20 mouse cellular contexts compared by ENCODE assay signal in the genomic region with DNA sequence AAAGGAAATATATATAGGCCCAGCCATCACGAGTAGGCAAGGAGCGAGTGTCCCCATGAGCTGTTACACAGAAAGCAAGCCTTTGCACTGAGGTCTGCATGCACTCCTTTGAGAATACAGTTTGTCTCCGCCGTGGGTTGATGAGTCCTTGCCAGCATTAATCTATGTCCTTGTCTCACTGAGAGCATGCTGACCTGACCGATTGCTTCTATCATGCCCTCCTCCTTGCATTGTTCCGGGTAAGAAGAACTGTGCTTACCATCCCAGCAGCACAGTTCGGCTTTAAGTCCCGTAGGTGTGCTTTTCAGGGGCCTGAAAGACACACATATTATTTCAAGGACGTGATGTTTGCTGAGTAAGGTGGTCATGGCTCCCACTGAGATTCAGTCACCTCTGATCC.
DNase-seq lines count a peak whose midpoint lies in the region; ATAC-seq and TF ChIP-seq lines count a peak whose summit lies in the region.
"Had no signal": no experiment of that assay in that cellular context is flagged by ENCODE, and none has a peak within 500 bp of the region (broad histone marks: within the 10 kb centered on the region; RNA-seq: fewer than 3 reads in every experiment).

No protein-coding gene starts in this region.

- DNase-seq in hindbrain, embryonic 11.5 days (ENCODE audit: low spot score): no peak
- DNase-seq in hindbrain, postnatal 0 days (ENCODE audit: low spot score): no peak
- DNase-seq in midbrain, embryonic 11.5 days (ENCODE audit: low spot score, missing footprints): no peak
- no peak for DNase-seq in neural tube, embryonic 10.5 days (ENCODE audit: extremely low spot score, low spot score)
- no peak for DNase-seq in hindbrain, embryonic 14.5 days (ENCODE audit: low spot score)
- DNase-seq in layer of hippocampus, adult 2 months (ENCODE audit: low spot score in 2 of 2): no peak
- DNase-seq: adrenal gland, postnatal 10 days; B cell, adult 2 months; cerebellum, adult 11 months; cerebellum, adult 8-10 months; cerebellum, postnatal 25 days; gastrocnemius, postnatal 36 days; heart, postnatal 36 days had no signal

- no peaks in the 10 kb centered on the region for H3K27me3 ChIP-seq in hindbrain, embryonic 11.5 days (ENCODE audit: control insufficient read depth, insufficient read depth, low read length)
- no peaks in the 10 kb centered on the region for H3K27me3 ChIP-seq in hindbrain, postnatal 0 days (ENCODE audit: insufficient read depth, low read length)
- no peaks in the 10 kb centered on the region for H3K27me3 ChIP-seq in midbrain, embryonic 13.5 days
- H3K27me3 ChIP-seq in midbrain, embryonic 11.5 days (ENCODE audit: control insufficient read depth, insufficient read depth, low read length): no peaks in the 10 kb centered on the region
- H3K27me3 ChIP-seq in neural tube, embryonic 13.5 days: no peaks in the 10 kb centered on the region
- no peaks in the 10 kb centered on the region for H3K27me3 ChIP-seq in hindbrain, embryonic 14.5 days (ENCODE audit: control insufficient read depth, insufficient read depth, low read length)
- H3K27me3 ChIP-seq: embryonic facial prominence, embryonic 12.5 days; forebrain, embryonic 15.5 days; heart, embryonic 13.5 days had no signal

- no peak for TF ChIP-seq CTCF in hindbrain, postnatal 0 days (IDR thresholded peaks at IDR 0.05; ENCODE audit: low read depth)
- TF ChIP-seq CTCF in layer of hippocampus, adult 2 months (conservative IDR thresholded peaks at IDR 0.05): no peak

- no peak overlapping the region for H3K27ac ChIP-seq in hindbrain, embryonic 11.5 days (ENCODE audit: low read depth, low read length)
- no peak overlapping the region for H3K27ac ChIP-seq in hindbrain, postnatal 0 days
- H3K27ac ChIP-seq in midbrain, embryonic 13.5 days: peak overlapping the region; percentile 16; the same call in 1 of the 2 replicates
- H3K27ac ChIP-seq in midbrain, embryonic 11.5 days (ENCODE audit: low read depth, low read length): no peak overlapping the region
- peak overlapping the region; percentile 42; the same call in 1 of the 2 replicates for H3K27ac ChIP-seq in neural tube, embryonic 13.5 days (replicated peaks)
- H3K27ac ChIP-seq in hindbrain, embryonic 14.5 days: peak overlapping the region; percentile 60
- no peak overlapping the region for H3K27ac ChIP-seq in layer of hippocampus, adult 2 months
- H3K27ac ChIP-seq: embryonic facial prominence, embryonic 12.5 days; forebrain, embryonic 15.5 days; heart, embryonic 13.5 days had no signal

- H3K9me3 ChIP-seq in hindbrain, embryonic 11.5 days (ENCODE audit: control insufficient read depth, low read length): no peaks in the 10 kb centered on the region
- no peaks in the 10 kb centered on the region for H3K9me3 ChIP-seq in hindbrain, postnatal 0 days (ENCODE audit: low read length)
- H3K9me3 ChIP-seq in midbrain, embryonic 13.5 days: 0 out of 2 replicates have a peak, but pooled peaks cover 4% of the 10 kb centered on the region
- H3K9me3 ChIP-seq in midbrain, embryonic 11.5 days (ENCODE audit: control insufficient read depth, low read length): no peaks in the 10 kb centered on the region
- H3K9me3 ChIP-seq in neural tube, embryonic 13.5 days: no peaks in the 10 kb centered on the region
- no peaks in the 10 kb centered on the region for H3K9me3 ChIP-seq in hindbrain, embryonic 14.5 days (ENCODE audit: control insufficient read depth, low read length)
- H3K9me3 ChIP-seq: embryonic facial prominence, embryonic 12.5 days; forebrain, embryonic 15.5 days; heart, embryonic 13.5 days had no signal

- H3K4me1 ChIP-seq in hindbrain, embryonic 11.5 days (replicated peaks; ENCODE audit: control insufficient read depth, insufficient read depth, low read length): no peaks in the 10 kb centered on the region
- H3K4me1 ChIP-seq in hindbrain, postnatal 0 days (ENCODE audit: insufficient read depth, low read length): no peaks in the 10 kb centered on the region
- no peaks in the 10 kb centered on the region for H3K4me1 ChIP-seq in midbrain, embryonic 13.5 days (replicated peaks)
- H3K4me1 ChIP-seq in midbrain, embryonic 11.5 days (ENCODE audit: control insufficient read depth, insufficient read depth, low read length): no peaks in the 10 kb centered on the region
- H3K4me1 ChIP-seq in neural tube, embryonic 13.5 days (replicated peaks): peaks cover 6% of the 10 kb centered on the region; the same call in 1 of the 2 replicates
- peaks cover 8% of the 10 kb centered on the region; the same call in 1 of the 2 replicates for H3K4me1 ChIP-seq in hindbrain, embryonic 14.5 days (replicated peaks; ENCODE audit: control insufficient read depth, insufficient read depth, low read length)
- H3K4me1 ChIP-seq: embryonic facial prominence, embryonic 12.5 days; heart, embryonic 13.5 days had no signal

- H3K9ac ChIP-seq in hindbrain, embryonic 11.5 days (ENCODE audit: low read depth, low read length): no peak overlapping the region
- H3K9ac ChIP-seq in hindbrain, postnatal 0 days (replicated peaks; ENCODE audit: low read length): no peak overlapping the region
- H3K9ac ChIP-seq in midbrain, embryonic 13.5 days (replicated peaks): no peak overlapping the region
- no peak overlapping the region for H3K9ac ChIP-seq in midbrain, embryonic 11.5 days (ENCODE audit: low read length)
- H3K9ac ChIP-seq in neural tube, embryonic 13.5 days: no peak overlapping the region
- no peak overlapping the region for H3K9ac ChIP-seq in hindbrain, embryonic 14.5 days
- H3K9ac ChIP-seq: embryonic facial prominence, embryonic 12.5 days; forebrain, embryonic 15.5 days; heart, embryonic 13.5 days had no signal

- no peaks in the 10 kb centered on the region; the same call in 1 of the 2 replicates for H3K36me3 ChIP-seq in hindbrain, embryonic 11.5 days (ENCODE audit: control insufficient read depth, insufficient read depth, low read length)
- H3K36me3 ChIP-seq in hindbrain, postnatal 0 days (ENCODE audit: insufficient read depth, low read length): peaks cover 20% of the 10 kb centered on the region; the same call in 1 of the 2 replicates
- peaks cover 47% of the 10 kb centered on the region for H3K36me3 ChIP-seq in midbrain, embryonic 13.5 days
- H3K36me3 ChIP-seq in midbrain, embryonic 11.5 days (ENCODE audit: control insufficient read depth, insufficient read depth, low read length): peaks cover 9% of the 10 kb centered on the region; the same call in 1 of the 2 replicates
- peaks cover 49% of the 10 kb centered on the region for H3K36me3 ChIP-seq in neural tube, embryonic 13.5 days
- peaks cover 43% of the 10 kb centered on the region for H3K36me3 ChIP-seq in hindbrain, embryonic 14.5 days (replicated peaks; ENCODE audit: control insufficient read depth, insufficient read depth)
- H3K36me3 ChIP-seq: embryonic facial prominence, embryonic 12.5 days; G1E; heart, embryonic 13.5 days had no signal

- H3K4me3 ChIP-seq in hindbrain, embryonic 11.5 days (ENCODE audit: low read depth, low read length): no peak overlapping the region
- H3K4me3 ChIP-seq in hindbrain, postnatal 0 days (ENCODE audit: low read length): no peak overlapping the region
- no peak overlapping the region for H3K4me3 ChIP-seq in midbrain, embryonic 13.5 days (replicated peaks)
- H3K4me3 ChIP-seq in midbrain, embryonic 11.5 days (ENCODE audit: low read depth, low read length): no peak overlapping the region
- no peak overlapping the region for H3K4me3 ChIP-seq in neural tube, embryonic 13.5 days
- no peak overlapping the region for H3K4me3 ChIP-seq in hindbrain, embryonic 14.5 days (replicated peaks; ENCODE audit: low read length)
- no peak overlapping the region for H3K4me3 ChIP-seq in layer of hippocampus, adult 2 months
- H3K4me3 ChIP-seq: embryonic facial prominence, embryonic 12.5 days; forebrain, embryonic 15.5 days; heart, embryonic 13.5 days had no signal

- 73% methylated on average over 9 of the region's 9 CpGs for WGBS in hindbrain, embryonic 11.5 days
- 62% methylated on average over 9 of the region's 9 CpGs for WGBS in hindbrain, postnatal 0 days
- WGBS in midbrain, embryonic 13.5 days: 87% methylated on average over 9 of the region's 9 CpGs
- 89% methylated on average over 9 of the region's 9 CpGs for WGBS in midbrain, embryonic 11.5 days
- 75% methylated on average over 9 of the region's 9 CpGs for WGBS in neural tube, embryonic 13.5 days
- WGBS in hindbrain, embryonic 14.5 days: 63% methylated on average over 9 of the region's 9 CpGs

- ATAC-seq in hindbrain, embryonic 11.5 days (ENCODE audit: low FRiP score): peak; percentile 22; the same call in 1 of the 2 replicates
- ATAC-seq in hindbrain, postnatal 0 days: no peak
- no peak for ATAC-seq in midbrain, embryonic 13.5 days
- ATAC-seq in midbrain, embryonic 11.5 days (ENCODE audit: low FRiP score): no peak
- ATAC-seq in neural tube, embryonic 13.5 days (ENCODE audit: low read depth): no peak
- ATAC-seq in hindbrain, embryonic 14.5 days (ENCODE audit: low FRiP score): no peak
- ATAC-seq: CD4-positive, CD25-positive, alpha-beta regulatory T cell, adult 4 months; forebrain, embryonic 15.5 days had no signal

- no peak overlapping the region for H3K4me2 ChIP-seq in hindbrain, embryonic 11.5 days (replicated peaks; ENCODE audit: low read depth, low read length)
- no peak overlapping the region for H3K4me2 ChIP-seq in hindbrain, postnatal 0 days (ENCODE audit: low read depth, low read length)
- H3K4me2 ChIP-seq in midbrain, embryonic 13.5 days (replicated peaks): no peak overlapping the region
- H3K4me2 ChIP-seq in midbrain, embryonic 11.5 days: no peak overlapping the region
- H3K4me2 ChIP-seq in neural tube, embryonic 13.5 days: no peak overlapping the region
- H3K4me2 ChIP-seq in hindbrain, embryonic 14.5 days (replicated peaks): no peak overlapping the region
- H3K4me2 ChIP-seq: embryonic facial prominence, embryonic 12.5 days; forebrain, embryonic 15.5 days; heart, embryonic 13.5 days had no signal

Comparison
In these comparisons a context has a peak if more than half of its experiments do, and no peak if none do; other contexts are left out.
1. H3K27ac ChIP-seq: peak in midbrain, embryonic 13.5 days (single experiment), neural tube, embryonic 13.5 days (single experiment) and hindbrain, embryonic 14.5 days (single experiment); none in hindbrain, embryonic 11.5 days (single experiment), hindbrain, postnatal 0 days (single experiment), midbrain, embryonic 11.5 days (single experiment) and layer of hippocampus, adult 2 months (single experiment).